Mouse (Mus musculus): Measurements from ENCODE around the gene Gfi1b. TPM values are rescaled to one million over a fixed set of nuclear protein-coding genes. Genes with fewer than 3 reads are reported as not detected.

Gene Gfi1b
- total RNA-seq, 2 experiments from 2014 or later, result not detected

- DNase-seq (ENCODE audit: low spot score in 2 of 2), result peak; percentile 29 to 42
Measured at GRCm38 (mm10) chr2:28622521-28623124, 841 bp upstream of the Gfi1b start.

- no peak for DNase-seq (ENCODE audit: low spot score in 2 of 2)
Measured at GRCm38 (mm10) chr2:28621111-28621510, 671 bp downstream of the Gfi1b start.

DNA sequence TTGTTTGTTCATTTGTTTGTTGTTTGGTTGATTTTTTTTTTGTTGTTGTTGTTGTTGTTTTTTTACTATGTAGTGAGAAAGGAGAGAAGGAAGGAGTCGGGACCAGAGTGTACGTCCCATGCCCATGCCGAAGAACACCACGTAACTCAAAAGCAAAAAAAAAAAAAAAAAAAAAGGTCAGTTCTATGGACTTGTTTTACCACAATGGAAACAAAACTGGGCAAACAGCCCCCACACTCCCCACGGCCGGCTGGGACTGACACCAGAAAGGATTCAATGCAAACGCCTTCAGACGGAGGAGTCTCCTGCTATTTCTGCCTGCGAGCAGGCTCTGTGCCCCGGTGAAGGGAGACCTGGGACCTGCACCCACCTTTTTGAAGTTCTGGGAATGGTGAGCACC lies 1.3 kb downstream of the Gfi1b start:
- no peak for DNase-seq (ENCODE audit: low spot score in 2 of 2)

DNA sequence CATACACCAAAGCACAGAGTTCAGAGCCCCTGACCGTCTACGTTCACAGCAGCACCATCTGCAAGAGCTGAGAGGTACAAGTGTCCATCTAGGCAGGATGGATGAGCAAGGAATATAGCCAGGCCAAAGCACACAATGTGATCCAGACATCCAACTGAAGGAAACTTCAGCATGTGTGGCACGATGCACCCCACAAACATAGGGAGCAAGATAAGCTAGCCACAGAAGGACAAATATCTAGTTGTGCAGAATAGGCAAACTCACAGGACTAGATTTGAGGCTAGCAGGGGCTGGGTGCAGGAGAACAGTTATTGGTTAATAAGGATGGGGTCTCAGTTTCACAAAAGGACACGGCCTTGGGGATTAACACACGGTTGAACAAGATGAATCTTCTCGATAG lies 2.4 kb downstream of the Gfi1b start:
- DNase-seq (ENCODE audit: low spot score in 2 of 2), result no peak

DNA sequence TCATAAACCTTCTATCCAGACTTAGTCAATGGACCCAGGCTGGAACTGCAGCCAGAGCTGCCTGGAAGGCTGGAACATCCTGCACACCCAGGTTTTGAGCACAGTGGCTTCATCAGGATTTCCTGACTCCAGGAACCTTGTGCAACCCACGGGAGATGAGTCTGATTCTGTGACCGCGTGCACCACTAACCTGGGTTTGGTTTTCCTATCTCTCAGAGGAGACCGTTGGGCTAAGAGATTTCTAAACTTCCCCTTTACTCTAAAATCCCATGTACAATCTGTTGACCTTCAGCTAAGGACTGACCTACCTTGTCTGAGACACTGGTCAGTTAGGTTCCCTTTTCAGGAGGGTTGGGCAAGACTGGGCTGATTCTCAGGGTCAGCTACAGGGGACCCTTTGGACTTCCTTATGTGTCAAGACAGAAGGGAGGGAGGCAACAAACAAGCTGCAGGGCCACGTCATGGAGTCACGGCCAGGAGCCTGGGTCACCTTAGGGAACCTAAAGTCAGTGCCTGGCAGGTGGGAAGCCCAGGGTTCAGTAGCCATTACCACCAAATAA lies 2.9 kb downstream of the Gfi1b start:
- DNase-seq (ENCODE audit: low spot score in 2 of 2), result no peak

DNA sequence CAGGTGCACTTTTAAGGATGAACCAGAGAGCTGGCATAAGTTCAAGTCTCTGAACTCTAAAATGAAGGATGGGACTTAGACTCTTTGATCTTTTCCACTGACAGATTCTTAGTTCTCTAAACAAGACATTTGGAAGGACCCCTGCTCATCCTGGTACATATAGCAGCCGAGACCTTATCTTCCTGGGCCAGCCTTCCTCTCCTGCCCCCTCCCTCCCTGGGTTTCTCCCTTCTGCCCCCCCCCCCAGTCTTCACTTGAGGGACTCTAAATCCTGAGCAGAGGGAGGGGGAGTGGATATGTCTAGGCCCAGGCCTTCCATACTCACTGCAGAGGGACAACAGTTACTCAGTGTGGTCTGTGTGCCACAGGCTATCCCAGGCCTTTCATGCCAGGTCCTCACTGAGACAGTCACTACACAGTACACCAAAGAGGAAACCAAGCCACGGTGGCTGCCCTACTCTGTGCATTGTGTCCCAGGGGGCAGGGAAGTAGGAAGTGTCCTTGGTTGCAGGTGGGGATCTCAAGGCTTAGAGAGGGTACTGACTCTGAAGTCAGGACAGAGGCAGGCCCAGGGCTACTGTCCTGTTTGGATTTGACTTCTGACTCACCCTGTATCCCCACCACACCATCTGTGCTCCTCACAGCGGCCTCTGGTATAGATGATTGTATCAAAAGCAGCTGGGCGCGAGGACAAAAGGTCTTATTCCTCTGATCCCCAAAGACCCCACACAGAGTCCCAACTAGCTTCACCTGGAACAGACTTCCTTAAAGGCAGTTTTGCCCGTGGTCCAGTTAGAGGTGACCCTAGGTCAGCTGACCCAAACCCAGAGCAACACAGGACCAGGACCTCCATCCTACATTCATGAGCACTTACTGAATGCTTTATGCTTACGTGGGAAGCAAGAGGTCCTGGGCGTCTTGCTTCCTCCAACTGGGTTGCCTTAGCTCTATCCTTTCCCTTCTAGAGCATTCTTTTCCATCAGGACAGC lies 4.0 kb downstream of the Gfi1b start:
- no peak for DNase-seq (ENCODE audit: low spot score in 2 of 2)

DNA sequence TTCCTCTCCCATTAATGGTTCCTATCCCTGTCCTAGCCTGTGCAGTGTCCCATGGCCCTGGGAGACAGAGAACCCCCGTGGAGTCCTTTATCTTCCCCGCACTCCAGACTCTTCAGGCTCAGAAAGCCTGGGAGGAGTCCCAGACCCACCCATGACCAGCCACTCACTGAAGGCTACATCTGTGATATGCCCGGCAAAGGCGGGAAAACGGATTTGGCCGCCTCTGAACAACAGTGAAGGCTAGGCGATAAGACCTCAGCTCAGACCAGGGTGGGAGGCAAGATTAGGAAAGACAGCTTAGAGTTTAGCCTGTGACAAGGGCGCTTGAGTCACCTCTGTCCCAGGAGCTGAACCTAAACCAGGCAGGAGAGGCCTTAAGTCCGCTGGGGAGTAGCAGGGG lies 4.9 kb downstream of the Gfi1b start:
- no peak for DNase-seq (ENCODE audit: low spot score in 2 of 2)

GRCm38 (mm10) chr2:28616358-28616757 lies 5.4 kb downstream of the Gfi1b start:
- no peak for DNase-seq (ENCODE audit: low spot score in 2 of 2)

- no peak for DNase-seq (ENCODE audit: low spot score in 2 of 2)
Measured at GRCm38 (mm10) chr2:28613599-28613998, 8.2 kb downstream of the Gfi1b start.

DNA sequence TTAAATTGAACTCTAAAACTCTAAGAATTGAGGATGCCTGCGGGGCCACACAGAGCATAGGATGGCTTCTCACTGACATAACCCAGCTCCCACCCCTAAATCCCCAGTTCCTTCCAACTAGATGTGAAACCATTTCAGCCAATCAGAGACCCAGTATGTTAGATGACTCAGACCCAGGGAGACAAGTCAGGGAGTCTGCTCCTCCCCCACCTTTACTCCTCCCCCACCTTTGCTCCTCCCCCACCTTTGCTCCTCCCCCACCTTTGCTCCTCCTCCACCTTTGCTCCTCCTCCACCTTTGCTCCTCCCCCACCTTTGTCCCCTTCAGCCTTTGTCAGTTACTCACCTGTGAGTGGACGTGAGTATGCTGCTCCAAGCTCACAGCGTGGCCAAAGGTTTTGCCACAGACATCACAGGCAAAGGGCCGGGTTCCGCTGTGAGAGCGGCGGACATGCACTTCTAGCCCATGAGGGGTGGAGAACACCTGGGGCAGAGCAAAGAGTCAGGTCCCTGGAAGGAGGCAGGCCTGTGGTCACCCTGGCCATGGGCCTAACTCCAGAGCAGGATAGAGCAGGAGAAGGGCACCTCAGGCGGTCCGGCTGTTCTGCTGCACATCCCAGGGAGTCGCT lies 9.2 kb downstream of the Gfi1b start:
- DNase-seq (ENCODE audit: low spot score in 2 of 2), result no peak

- no peak for DNase-seq (ENCODE audit: low spot score in 2 of 2)
Measured at GRCm38 (mm10) chr2:28611407-28611787, 10.4 kb downstream of the Gfi1b start.

DNA sequence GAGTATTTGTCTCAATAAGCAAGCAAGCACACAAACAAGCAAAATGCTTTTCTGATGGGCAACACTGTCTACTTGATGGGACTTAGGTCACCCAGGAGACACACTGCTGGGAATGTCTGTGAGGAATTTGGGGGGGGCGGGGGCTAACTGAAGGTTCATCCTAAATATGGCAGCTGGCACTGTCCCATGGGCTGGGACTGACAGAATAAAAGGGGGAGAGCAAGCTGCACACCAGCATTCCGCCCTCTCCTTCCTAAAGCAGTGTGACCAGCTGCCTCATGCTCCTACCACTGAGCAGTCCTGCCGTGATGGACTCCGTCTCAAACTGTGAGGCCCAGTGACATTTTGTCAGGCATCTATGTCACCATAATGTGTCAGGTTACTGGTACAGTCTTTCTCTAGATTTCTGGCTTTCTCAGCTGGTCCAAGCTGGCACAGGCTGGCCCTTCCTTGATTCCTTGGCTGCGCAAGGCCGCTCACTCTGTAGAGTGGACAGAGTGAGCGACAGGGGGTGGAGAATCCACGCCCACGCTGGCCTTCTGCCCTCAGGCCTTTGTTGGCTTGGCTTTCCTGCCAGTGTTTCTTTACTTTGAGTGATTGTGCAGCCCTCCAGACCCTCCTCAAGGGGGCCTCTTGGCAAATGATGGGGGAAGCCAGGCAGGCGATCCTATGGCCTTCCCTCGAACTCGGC lies 10.9 kb downstream of the Gfi1b start:
- no peak for DNase-seq (ENCODE audit: low spot score in 2 of 2)

DNA sequence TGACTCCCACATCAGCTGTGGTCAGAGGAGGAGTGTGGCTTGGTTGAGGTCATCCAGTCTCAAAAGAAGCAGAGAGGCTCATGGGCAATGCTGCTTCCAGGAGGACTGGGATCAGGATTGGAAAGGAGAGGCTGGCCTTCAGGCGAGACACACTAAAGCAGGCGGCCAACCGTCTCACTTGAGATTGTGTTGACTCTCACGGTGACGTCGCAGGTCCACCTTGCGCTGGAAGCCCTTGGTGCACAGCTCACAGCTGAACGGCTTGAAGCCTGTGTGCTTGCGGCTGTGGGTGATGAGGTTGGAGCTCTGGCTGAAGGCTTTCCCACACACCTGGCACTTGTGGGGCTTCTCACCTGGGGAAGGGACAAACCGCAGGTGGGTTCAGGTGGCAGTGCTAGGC lies 11.9 kb downstream of the Gfi1b start:
- no peak for DNase-seq (ENCODE audit: low spot score in 2 of 2)

DNA sequence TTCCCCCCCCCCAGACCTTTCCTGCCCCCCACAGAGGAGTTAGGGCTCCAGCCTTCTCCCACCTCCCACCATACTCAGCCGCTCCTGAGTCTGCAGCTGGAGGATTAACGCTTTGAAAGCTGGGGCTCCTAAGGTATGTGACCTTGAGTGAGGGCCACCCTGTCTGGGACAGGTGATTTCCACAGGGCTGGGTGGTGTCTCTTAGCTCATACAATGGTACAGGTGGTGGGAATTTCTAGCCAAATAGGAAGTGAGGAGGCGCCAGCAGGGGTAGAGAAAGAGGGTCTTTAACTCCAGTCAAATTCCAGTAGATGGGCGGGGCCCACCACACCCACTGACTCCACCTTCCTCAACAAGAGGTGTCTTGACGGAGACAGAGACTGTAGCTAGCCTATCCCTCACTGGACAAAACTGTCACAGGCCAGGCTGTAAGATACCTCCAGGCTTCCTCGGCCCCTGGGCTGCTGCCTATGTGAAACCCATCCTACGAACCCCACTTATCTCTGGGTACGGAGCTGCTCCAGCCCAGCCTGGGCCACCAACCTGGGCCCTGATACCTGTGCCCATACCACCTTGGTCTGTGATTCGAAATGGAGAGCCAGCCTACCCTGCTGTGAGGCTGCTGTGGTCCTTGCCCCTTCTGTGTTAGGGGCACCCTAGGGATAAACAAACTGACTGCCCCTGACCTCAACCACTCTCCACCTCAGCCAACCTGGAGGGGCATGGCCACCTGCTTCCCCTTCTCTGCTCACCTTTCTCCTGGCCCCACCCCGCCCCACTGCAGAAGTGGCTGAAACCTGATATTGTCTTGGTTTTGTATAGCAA lies 14.2 kb downstream of the Gfi1b start:
- DNase-seq (ENCODE audit: low spot score in 2 of 2), result no peak

GRCm38 (mm10) chr2:28606601-28607340 lies 15.0 kb downstream of the Gfi1b start:
- no peak for DNase-seq (ENCODE audit: low spot score in 2 of 2)

GRCm38 (mm10) chr2:28605789-28606541 lies 15.8 kb downstream of the Gfi1b start:
- DNase-seq (ENCODE audit: low spot score in 2 of 2), result no peak

- no peak for DNase-seq (ENCODE audit: low spot score in 2 of 2)
Measured at GRCm38 (mm10) chr2:28603542-28603941, 18.2 kb downstream of the Gfi1b start.

GRCm38 (mm10) chr2:28601720-28602590 lies 19.8 kb downstream of the Gfi1b start:
- DNase-seq (ENCODE audit: low spot score in 2 of 2), result no peak

Measured in adrenal gland, adult 18-20 months (tissue).